Mouse (Mus musculus) MEL-GATA-1-ER (cell line): ENCODE data around the gene Rb1.

ENCODE experiments used
- DNase-seq: peaks from one replicate; pipeline ENCODE4 v3.0.0-alpha.2; 2012; ENCODE audit warnings: low read depth; ENCODE audit errors: extremely low read depth

Gene Rb1

GRCm38 (mm10) chr14:73271807-73272206, 53.8 kb downstream of the Rb1 start:
- DNase-seq, result no peak

GRCm38 (mm10) chr14:73266166-73266565, 59.5 kb downstream of the Rb1 start:
- peak; percentile 6 for DNase-seq

- no peak for DNase-seq
Measured at GRCm38 (mm10) chr14:73262210-73262609, 63.4 kb downstream of the Rb1 start.

GRCm38 (mm10) chr14:73258181-73258580, 67.4 kb downstream of the Rb1 start:
- no peak for DNase-seq

- DNase-seq, result no peak
Measured at GRCm38 (mm10) chr14:73257348-73257747, 68.3 kb downstream of the Rb1 start.

- no peak for DNase-seq
Measured at GRCm38 (mm10) chr14:73255426-73255970, 70.1 kb downstream of the Rb1 start.

GRCm38 (mm10) chr14:73254412-73254811, 71.2 kb downstream of the Rb1 start:
- no peak for DNase-seq

GRCm38 (mm10) chr14:73253453-73254251, 72.0 kb downstream of the Rb1 start:
- DNase-seq, result no peak

- DNase-seq, result no peak
Measured at GRCm38 (mm10) chr14:73252276-73252675, 73.3 kb downstream of the Rb1 start.

- DNase-seq, result no peak
Measured at GRCm38 (mm10) chr14:73250056-73250455, 75.6 kb downstream of the Rb1 start.

GRCm38 (mm10) chr14:73244061-73244597, 81.5 kb downstream of the Rb1 start:
- no peak for DNase-seq

- no peak for DNase-seq
Measured at GRCm38 (mm10) chr14:73239857-73240256, 85.8 kb downstream of the Rb1 start.

GRCm38 (mm10) chr14:73239291-73239690, 86.3 kb downstream of the Rb1 start:
- no peak for DNase-seq

GRCm38 (mm10) chr14:73238498-73239250, 86.9 kb downstream of the Rb1 start:
- DNase-seq, result no peak

GRCm38 (mm10) chr14:73237848-73238321, 87.7 kb downstream of the Rb1 start, which contains the start of gene Lpar6:
Gene Lpar6 (plus strand): TSS chr14:73237895.
- no peak for DNase-seq

- no peak for DNase-seq
Measured at GRCm38 (mm10) chr14:73234468-73235031, 91.1 kb downstream of the Rb1 start.

- no peak for DNase-seq
Measured at GRCm38 (mm10) chr14:73231286-73231982, 94.2 kb downstream of the Rb1 start.

- DNase-seq, result no peak
Measured at GRCm38 (mm10) chr14:73226849-73227248, 98.8 kb downstream of the Rb1 start.

GRCm38 (mm10) chr14:73226346-73226745, 99.3 kb downstream of the Rb1 start:
- no peak for DNase-seq

GRCm38 (mm10) chr14:73222316-73222970, 103.2 kb downstream of the Rb1 start:
- DNase-seq, result peak; percentile 37
